Mouse (Mus musculus): ENCODE measurements around the gene Traf3. TPM values are rescaled to one million over a fixed set of nuclear protein-coding genes. Genes with fewer than 3 reads are reported as not detected.

Traf3 gene
- total and polyA plus RNA-seq, 3 experiments = 11.8 to 13.9 (median 12.4) TPM

DNA sequence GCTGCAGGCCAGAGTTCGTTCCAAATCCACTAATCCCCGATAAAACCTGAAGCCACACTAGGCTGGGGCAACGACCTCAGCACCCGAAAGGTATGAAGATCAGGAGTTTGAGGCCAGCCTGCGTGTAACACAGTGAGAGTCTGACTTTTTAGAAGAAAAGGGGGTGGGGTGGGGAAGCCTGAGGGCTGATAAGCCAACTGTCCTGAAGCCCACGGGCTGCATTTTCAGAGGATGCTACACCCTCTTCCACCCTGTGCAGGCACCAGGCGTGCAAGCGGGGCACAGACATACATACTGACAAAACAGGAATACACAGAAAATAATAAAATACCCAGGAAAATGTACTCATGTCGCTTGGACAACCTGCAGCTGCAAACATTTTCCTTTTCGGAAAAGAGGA, 145.6 kb downstream of the Traf3 start:
- Histone ChIP-seq H3K4me3 (no peak overlapping the region), H3K79me2 (replicated peaks; ENCODE audit: control insufficient read depth, insufficient read depth, low read length) (no peaks in the 10 kb centered on the region; the same call in 1 of the 2 replicates), H3K27me3 (ENCODE audit: control insufficient read depth, insufficient read depth, low read length) (no peaks in the 10 kb centered on the region), H3K4me1 (ENCODE audit: control insufficient read depth, insufficient read depth, low read length) (no peaks in the 10 kb centered on the region), H3K27ac (no peak overlapping the region), H3K9ac (ENCODE audit: low read depth, low read length) (no peak overlapping the region), H3K36me3 (ENCODE audit: control insufficient read depth, insufficient read depth, low read length) (no peaks in the 10 kb centered on the region)
- 91% methylated on average over 10 of the region's 10 CpGs for WGBS
- intact Hi-C loops (cut with DNase I) = no loop called here
- DNase-seq = no peak
- TF ChIP-seq CTCF (IDR thresholded peaks at IDR 0.05) = no peak
- no peak for TF ChIP-seq EP300 (IDR thresholded peaks at IDR 0.05; ENCODE audit: insufficient read depth, low read depth, low read length)
- no peak for TF ChIP-seq POLR2A (IDR thresholded peaks at IDR 0.05; ENCODE audit: insufficient read depth, low read depth, low read length)

DNA sequence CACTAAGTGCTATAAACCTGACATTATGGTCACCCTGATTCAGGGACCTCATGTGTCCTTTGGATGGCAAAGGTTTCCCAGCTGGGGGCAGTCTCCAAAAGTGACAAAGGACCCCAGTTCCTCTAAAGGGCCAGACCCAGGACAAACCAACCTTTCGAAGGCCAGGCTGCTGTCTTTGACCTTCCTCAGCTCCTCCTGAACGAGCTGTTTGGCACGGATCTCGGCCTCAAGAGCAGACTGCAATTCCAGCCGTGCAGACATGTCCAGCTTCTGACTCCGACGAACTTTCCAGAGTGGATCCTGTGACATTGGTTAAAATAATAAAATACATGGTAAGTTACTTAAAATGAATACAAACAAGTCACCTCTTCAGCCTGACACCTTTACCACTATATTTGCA, 148.1 kb downstream of the Traf3 start:
- 76% methylated on average over 7 of the region's 7 CpGs for WGBS
- Histone ChIP-seq H3K36me3 (ENCODE audit: control insufficient read depth, insufficient read depth, low read length) (no peaks in the 10 kb centered on the region), H3K27ac (no peak overlapping the region), H3K27me3 (ENCODE audit: control insufficient read depth, insufficient read depth, low read length) (no peaks in the 10 kb centered on the region), H3K4me1 (ENCODE audit: control insufficient read depth, insufficient read depth, low read length) (no peaks in the 10 kb centered on the region), H3K79me2 (replicated peaks; ENCODE audit: control insufficient read depth, insufficient read depth, low read length) (no peaks in the 10 kb centered on the region; the same call in 1 of the 2 replicates), H3K9ac (ENCODE audit: low read depth, low read length) (no peak overlapping the region), H3K4me3 (no peak overlapping the region)
- TF ChIP-seq POLR2A (IDR thresholded peaks at IDR 0.05; ENCODE audit: insufficient read depth, low read depth, low read length) = no peak
- TF ChIP-seq EP300 (IDR thresholded peaks at IDR 0.05; ENCODE audit: insufficient read depth, low read depth, low read length) = no peak
- no peak for TF ChIP-seq CTCF (IDR thresholded peaks at IDR 0.05)
- no peak for DNase-seq
- intact Hi-C loops (cut with DNase I) = no loop called here

Other genes with a start within 250 kb of the Traf3 start
- 10 to 100 TPM; 59.3 to 84.2 TPM for gene Ankrd9, start 187.3 kb upstream of the Traf3 start, total RNA-seq (2021)
- 80.5 and 93.2 TPM in 2 replicates for gene Ankrd9, start 187.3 kb upstream of the Traf3 start, polyA plus RNA-seq (2012; rRNA removed)
- 10 to 100 TPM; 13.9 to 14.8 TPM for gene Rcor1, start 127.0 kb upstream of the Traf3 start, total RNA-seq (2021)
- gene Rcor1, start 127.0 kb upstream of the Traf3 start, polyA plus RNA-seq (2012; rRNA removed) = 5.9 and 9.9 TPM in 2 replicates
- gene 4930595D18Rik, start 18.1 kb downstream of the Traf3 start, total RNA-seq (2021) = not detected
- not detected in 2 replicates for gene 4930595D18Rik, start 18.1 kb downstream of the Traf3 start, polyA plus RNA-seq (2012; rRNA removed)
- gene Amn, start 104.7 kb downstream of the Traf3 start, total RNA-seq (2021) = not detected
- not detected in 2 replicates for gene Amn, start 104.7 kb downstream of the Traf3 start, polyA plus RNA-seq (2012; rRNA removed)
- 10 to 100 TPM; 55.3 to 58.5 TPM for gene Cdc42bpb, start 211.3 kb downstream of the Traf3 start, total RNA-seq (2021)
- 105 and 106 TPM in 2 replicates for gene Cdc42bpb, start 211.3 kb downstream of the Traf3 start, polyA plus RNA-seq (2012; rRNA removed)
- not detected for gene Lbhd2, start 240.4 kb downstream of the Traf3 start, total RNA-seq (2021)
- gene Lbhd2, start 240.4 kb downstream of the Traf3 start, polyA plus RNA-seq (2012; rRNA removed) = not detected in 2 replicates